In the genomic region with DNA sequence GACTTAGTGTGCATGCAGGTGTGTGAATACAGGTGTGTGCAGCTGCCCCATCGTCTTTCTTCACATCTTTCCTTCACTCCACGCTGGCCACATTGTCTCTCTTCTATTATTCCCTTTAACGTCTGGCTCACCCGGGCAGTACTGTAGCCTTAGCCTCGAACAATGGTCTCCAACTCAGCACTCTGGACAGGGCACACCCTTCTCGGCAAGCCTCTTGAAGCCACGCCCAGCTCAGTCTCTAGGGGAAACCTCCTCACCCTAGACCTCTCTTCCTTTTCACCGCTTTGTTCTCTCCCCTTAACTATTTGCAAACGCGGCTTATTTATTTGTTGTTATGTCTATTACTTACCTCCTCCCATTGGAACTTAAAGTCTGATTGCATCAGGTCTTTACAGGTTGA, we compare ENCODE assay signal across 19 mouse cellular contexts. TPM values are rescaled to one million over a fixed set of nuclear protein-coding genes. Genes with fewer than 3 reads are reported as not detected.
DNase-seq lines count a peak whose midpoint lies in the region; ATAC-seq and TF ChIP-seq lines count a peak whose summit lies in the region.
"Had no signal": no experiment of that assay in that cellular context is flagged by ENCODE, and none has a peak within 500 bp of the region (broad histone marks: within the 10 kb centered on the region; RNA-seq: fewer than 3 reads in every experiment).

No protein-coding gene starts in this region.

- H3K36me3 ChIP-seq in hindbrain, embryonic 14.5 days (replicated peaks; ENCODE audit: control insufficient read depth, insufficient read depth) = no peaks in the 10 kb centered on the region
- no peaks in the 10 kb centered on the region for H3K36me3 ChIP-seq in hindbrain, embryonic 13.5 days
- H3K36me3 ChIP-seq in MEL (ENCODE audit: control insufficient read depth in 1 of 2, insufficient read depth in 2 of 2, low read length in 2 of 2) = no peaks in the 10 kb centered on the region; a peak in 1 of 4 replicates
- no peaks in the 10 kb centered on the region for H3K36me3 ChIP-seq in kidney, adult 2 months (ENCODE audit: control insufficient read depth, insufficient read depth, low read length)
- H3K36me3 ChIP-seq in forebrain, postnatal 0 days (ENCODE audit: insufficient read depth) = no peaks in the 10 kb centered on the region
- H3K36me3 ChIP-seq: heart, embryonic 10.5 days; intestine, embryonic 15.5 days; midbrain, embryonic 13.5 days had no signal

- no peaks in the 10 kb centered on the region for H3K4me1 ChIP-seq in hindbrain, embryonic 14.5 days (replicated peaks; ENCODE audit: control insufficient read depth, insufficient read depth, low read length)
- peaks cover 14% of the 10 kb centered on the region for H3K4me1 ChIP-seq in hindbrain, embryonic 13.5 days (replicated peaks)
- 0 out of 4 replicates have a peak, but pooled peaks cover 0 to 8% of the 10 kb centered on the region in 2 experiments for H3K4me1 ChIP-seq in MEL (ENCODE audit: control insufficient read depth in 1 of 2, insufficient read depth in 2 of 2, low read length in 2 of 2)
- H3K4me1 ChIP-seq in kidney, adult 2 months (ENCODE audit: control insufficient read depth, insufficient read depth, low read length) = peaks cover 15% of the 10 kb centered on the region
- H3K4me1 ChIP-seq in forebrain, postnatal 0 days (ENCODE audit: insufficient read depth) = no peaks in the 10 kb centered on the region

- TF ChIP-seq EP300 in MEL (IDR thresholded peaks at IDR 0.05; ENCODE audit: low read depth in 1 of 2, low read length in 2 of 2) = no peak

- no peaks in the 10 kb centered on the region for H3K9me3 ChIP-seq in hindbrain, embryonic 14.5 days (ENCODE audit: control insufficient read depth, low read length)
- no peaks in the 10 kb centered on the region for H3K9me3 ChIP-seq in hindbrain, embryonic 13.5 days
- no peaks in the 10 kb centered on the region for H3K9me3 ChIP-seq in MEL (replicated peaks; ENCODE audit: insufficient read depth, low read length)
- H3K9me3 ChIP-seq in forebrain, postnatal 0 days (ENCODE audit: low read length) = no peaks in the 10 kb centered on the region
- H3K9me3 ChIP-seq: heart, embryonic 10.5 days; intestine, embryonic 15.5 days; midbrain, embryonic 13.5 days had no signal

- H3K27me3 ChIP-seq in hindbrain, embryonic 14.5 days (ENCODE audit: control insufficient read depth, insufficient read depth, low read length) = peaks cover 29% of the 10 kb centered on the region
- H3K27me3 ChIP-seq in hindbrain, embryonic 13.5 days = peaks cover 61% of the 10 kb centered on the region
- no peaks in the 10 kb centered on the region for H3K27me3 ChIP-seq in MEL (ENCODE audit: control insufficient read depth in 1 of 2, insufficient read depth in 2 of 2, low read length in 2 of 2)
- H3K27me3 ChIP-seq in kidney, adult 2 months (replicated peaks; ENCODE audit: control insufficient read depth, insufficient read depth, low read length) = no peaks in the 10 kb centered on the region
- H3K27me3 ChIP-seq in forebrain, postnatal 0 days (ENCODE audit: insufficient read depth, low read length) = peaks cover 8% of the 10 kb centered on the region; the same call in 1 of the 2 replicates

- ATAC-seq in hindbrain, embryonic 14.5 days (ENCODE audit: low FRiP score) = no peak
- ATAC-seq in hindbrain, embryonic 13.5 days (ENCODE audit: low FRiP score) = no peak
- peak; percentile 29 to 54; a peak in 3 of 4 replicates for ATAC-seq in hematopoietic stem cell, adult 5-6 weeks (replicated peaks in 1 of 2; ENCODE audit: insufficient read depth in 1 of 2, low FRiP score in 2 of 2, low TSS enrichment in 1 of 2, low read depth in 1 of 2, poor library complexity in 2 of 2, severe bottlenecking in 2 of 2)
- no peak for ATAC-seq in forebrain, postnatal 0 days
- ATAC-seq: intestine, embryonic 15.5 days; midbrain, embryonic 13.5 days had no signal

- H3K79me2 ChIP-seq in MEL (ENCODE audit: control insufficient read depth, insufficient read depth, low read length, poor library complexity) = no peaks in the 10 kb centered on the region

- H3K4me3 ChIP-seq in hindbrain, embryonic 14.5 days (replicated peaks; ENCODE audit: low read length) = no peak overlapping the region
- H3K4me3 ChIP-seq in hindbrain, embryonic 13.5 days = no peak overlapping the region
- H3K4me3 ChIP-seq in MEL (ENCODE audit: control insufficient read depth in 1 of 2, insufficient read depth in 1 of 2, low read depth in 2 of 2, low read length in 2 of 2) = no peak overlapping the region
- no peak overlapping the region for H3K4me3 ChIP-seq in kidney, adult 2 months (ENCODE audit: insufficient read depth, low read depth, low read length)
- H3K4me3 ChIP-seq in forebrain, postnatal 0 days (ENCODE audit: low read depth, low read length) = no peak overlapping the region
- H3K4me3 ChIP-seq: heart, embryonic 10.5 days; intestine, embryonic 15.5 days had no signal

- DNase-seq in hindbrain, embryonic 14.5 days (ENCODE audit: low spot score) = no peak
- DNase-seq in A20 (ENCODE audit: low read depth, low spot score) = peak; percentile 44
- DNase-seq in MEL (ENCODE audit: low read depth, low spot score) = peak; percentile 51
- DNase-seq in urinary bladder, postnatal 14 days (ENCODE audit: low spot score) = no peak
- no peak for DNase-seq in kidney, adult 2 months
- DNase-seq in forebrain, postnatal 0 days = no peak
- DNase-seq: cerebellum, adult 11 months; gastrocnemius, postnatal 10 days; heart, postnatal 36 days; kidney, postnatal 36 days; liver; retina, postnatal 1 day had no signal

- TF ChIP-seq RAD21 in MEL (IDR thresholded peaks at IDR 0.05; ENCODE audit: low read depth, low read length) = no peak

- H3K4me2 ChIP-seq in hindbrain, embryonic 14.5 days (replicated peaks) = 0 out of 2 replicates have a peak overlapping the region, but pooled peaks have one; percentile 59
- H3K4me2 ChIP-seq in hindbrain, embryonic 13.5 days = no peak overlapping the region
- no peak overlapping the region for H3K4me2 ChIP-seq in forebrain, postnatal 0 days (ENCODE audit: low read depth)
- H3K4me2 ChIP-seq: midbrain, embryonic 13.5 days had no signal

- 13% methylated on average over 10 of the region's 10 CpGs for WGBS in hindbrain, embryonic 14.5 days
- WGBS in hindbrain, embryonic 13.5 days = 12% methylated on average over 10 of the region's 10 CpGs
- 36% methylated on average over 10 of the region's 10 CpGs for whole genome bisulfite sequencing in kidney, adult 2 months
- WGBS in forebrain, postnatal 0 days = 12% methylated on average over 10 of the region's 10 CpGs

- no peak overlapping the region for H3K27ac ChIP-seq in hindbrain, embryonic 14.5 days
- no peak overlapping the region for H3K27ac ChIP-seq in hindbrain, embryonic 13.5 days
- no peak overlapping the region for H3K27ac ChIP-seq in MEL (ENCODE audit: control insufficient read depth, low read depth, low read length)
- no peak overlapping the region for H3K27ac ChIP-seq in kidney, adult 2 months (ENCODE audit: insufficient read depth, low read depth, low read length)
- H3K27ac ChIP-seq in forebrain, postnatal 0 days (ENCODE audit: low read depth, low read length) = no peak overlapping the region
- H3K27ac ChIP-seq: heart, embryonic 10.5 days; intestine, embryonic 15.5 days; midbrain, embryonic 13.5 days had no signal

- TF ChIP-seq POLR2A in MEL (IDR thresholded peaks at IDR 0.05; ENCODE audit: control insufficient read depth in 1 of 2, insufficient read depth in 1 of 2, low read depth in 1 of 2, low read length in 2 of 2, poor library complexity in 1 of 2) = no peak
- no peak for TF ChIP-seq POLR2A in kidney, adult 2 months (IDR thresholded peaks at IDR 0.05; ENCODE audit: low read depth, low read length)

- TF ChIP-seq CTCF in MEL (IDR thresholded peaks at IDR 0.05 in 2 of 3, conservative IDR thresholded peaks at IDR 0.05 in 1 of 3; ENCODE audit: control insufficient read depth in 1 of 3, insufficient read depth in 1 of 3, low read depth in 2 of 3, low read length in 3 of 3, poor library complexity in 1 of 3, severe bottlenecking in 1 of 3) = no peak
- no peak for TF ChIP-seq CTCF in kidney, adult 2 months (conservative IDR thresholded peaks at IDR 0.05; ENCODE audit: insufficient read depth, insufficient read length, low read depth, low read length)
- no peak for TF ChIP-seq CTCF in forebrain, postnatal 0 days (IDR thresholded peaks at IDR 0.05; ENCODE audit: low read depth)

- no peak overlapping the region for H3K9ac ChIP-seq in hindbrain, embryonic 14.5 days
- no peak overlapping the region for H3K9ac ChIP-seq in hindbrain, embryonic 13.5 days
- no peak overlapping the region for H3K9ac ChIP-seq in MEL (ENCODE audit: control insufficient read depth, low read depth, low read length, poor library complexity, severe bottlenecking)
- no peak overlapping the region for H3K9ac ChIP-seq in forebrain, postnatal 0 days
- H3K9ac ChIP-seq: intestine, embryonic 15.5 days; midbrain, embryonic 13.5 days had no signal

RNA-seq across cellular contexts. Expression of gene Palm3, which starts 6.2 kb away (rescaled TPM):
- polyA plus RNA-seq in hindbrain, embryonic 14.5 days (2014; fragmentation: Nextera tagmentation; extraction: Ambion mirVana) = 3.7 and 5.5 TPM in 2 replicates
- polyA plus RNA-seq in hindbrain, embryonic 13.5 days (2015; fragmentation: Nextera tagmentation; extraction: Ambion mirVana) = 5.9 and 6.8 TPM in 2 replicates
- 0.65 and 0.92 TPM in 2 replicates for total RNA-seq in MEL (2012; rRNA removed)
- 1 to 10 TPM in 1 of 2 experiments, not detected in 1; 3.6 TPM for polyA plus RNA-seq in MEL (2012; ENCODE audit: insufficient read depth in 1 of 2, insufficient read length in 2 of 2, low read depth in 1 of 2, low replicate concordance in 2 of 2, missing spikeins in 1 of 2)
- total RNA-seq in hematopoietic stem cell, adult 5-6 weeks (2017) = 0.31 TPM in 1 of 2 replicates, not detected in the other
- polyA plus RNA-seq in kidney, adult 2 months (2012; rRNA removed) = 7.8 and 7.9 TPM in 2 replicates
- 2.7 and 5.4 TPM in 2 replicates for total RNA-seq in forebrain, postnatal 0 days (2014; rRNA removed)
- polyA plus RNA-seq in forebrain, postnatal 0 days (2015; fragmentation: Nextera tagmentation; extraction: Ambion mirVana) = 2.8 and 4.3 TPM in 2 replicates

RNA-seq across cellular contexts. Expression of gene Il27ra, which starts 14.9 kb away (rescaled TPM):
- 0.34 and 0.48 TPM in 2 replicates for polyA plus RNA-seq in hindbrain, embryonic 14.5 days (2014; fragmentation: Nextera tagmentation; extraction: Ambion mirVana)
- 0.22 and 0.66 TPM in 2 replicates for polyA plus RNA-seq in hindbrain, embryonic 13.5 days (2015; fragmentation: Nextera tagmentation; extraction: Ambion mirVana)
- total RNA-seq in MEL (2012; rRNA removed) = 32.4 and 38.5 TPM in 2 replicates
- polyA plus RNA-seq in MEL (2012; ENCODE audit: insufficient read depth in 1 of 2, insufficient read length in 2 of 2, low read depth in 1 of 2, low replicate concordance in 2 of 2, missing spikeins in 1 of 2) = 10 to 100 TPM in 1 of 2 experiments, not detected in 1; 31.8 TPM
- 14.8 and 19.4 TPM in 2 replicates for total RNA-seq in hematopoietic stem cell, adult 5-6 weeks (2017)
- 1.9 and 5.6 TPM in 2 replicates for polyA plus RNA-seq in kidney, adult 2 months (2012; rRNA removed)
- 0.31 and 0.86 TPM in 2 replicates for total RNA-seq in forebrain, postnatal 0 days (2014; rRNA removed)
- polyA plus RNA-seq in forebrain, postnatal 0 days (2015; fragmentation: Nextera tagmentation; extraction: Ambion mirVana) = 0.29 and 0.45 TPM in 2 replicates

RNA-seq across cellular contexts. Expression of gene 2210011C24Rik, which starts 15.5 kb away (rescaled TPM):
- polyA plus RNA-seq in hindbrain, embryonic 14.5 days (2014; fragmentation: Nextera tagmentation; extraction: Ambion mirVana) = 0.52 and 0.77 TPM in 2 replicates
- polyA plus RNA-seq in hindbrain, embryonic 13.5 days (2015; fragmentation: Nextera tagmentation; extraction: Ambion mirVana) = 0.68 TPM in 1 of 2 replicates, not detected in the other
- not detected in 2 replicates for total RNA-seq in MEL (2012; rRNA removed)
- not detected for polyA plus RNA-seq in MEL (2012; ENCODE audit: insufficient read depth in 1 of 2, insufficient read length in 2 of 2, low read depth in 1 of 2, low replicate concordance in 2 of 2, missing spikeins in 1 of 2)
- not detected in 2 replicates for total RNA-seq in hematopoietic stem cell, adult 5-6 weeks (2017)
- polyA plus RNA-seq in kidney, adult 2 months (2012; rRNA removed) = 9.1 and 14.3 TPM in 2 replicates
- total RNA-seq in forebrain, postnatal 0 days (2014; rRNA removed) = not detected in 2 replicates
- polyA plus RNA-seq in forebrain, postnatal 0 days (2015; fragmentation: Nextera tagmentation; extraction: Ambion mirVana) = 0.38 and 1.2 TPM in 2 replicates
- polyA plus RNA-seq: neural tube, embryonic 11.5 days had no signal

RNA-seq across cellular contexts. Expression of gene Rln3, which starts 17.4 kb away (rescaled TPM):
- polyA plus RNA-seq in hindbrain, embryonic 14.5 days (2014; fragmentation: Nextera tagmentation; extraction: Ambion mirVana) = 1.6 and 4.7 TPM in 2 replicates
- polyA plus RNA-seq in hindbrain, embryonic 13.5 days (2015; fragmentation: Nextera tagmentation; extraction: Ambion mirVana) = 0.44 TPM in 1 of 2 replicates, not detected in the other
- total RNA-seq in MEL (2012; rRNA removed) = not detected in 2 replicates
- polyA plus RNA-seq in MEL (2012; ENCODE audit: insufficient read depth in 1 of 2, insufficient read length in 2 of 2, low read depth in 1 of 2, low replicate concordance in 2 of 2, missing spikeins in 1 of 2) = not detected
- total RNA-seq in hematopoietic stem cell, adult 5-6 weeks (2017) = not detected in 2 replicates
- polyA plus RNA-seq in kidney, adult 2 months (2012; rRNA removed) = 0.19 TPM in 1 of 2 replicates, not detected in the other
- 0.33 TPM in 1 of 2 replicates, not detected in the other for total RNA-seq in forebrain, postnatal 0 days (2014; rRNA removed)
- polyA plus RNA-seq in forebrain, postnatal 0 days (2015; fragmentation: Nextera tagmentation; extraction: Ambion mirVana) = not detected in 2 replicates
- total RNA-seq: gastrocnemius, postnatal 10 days; heart, postnatal 36 days; left cerebral cortex, adult 18-20 months had no signal
- polyA plus RNA-seq: midbrain, embryonic 13.5 days; neural tube, embryonic 11.5 days had no signal

RNA-seq across cellular contexts. Expression of gene 1700067K01Rik, which starts 26.1 kb away (rescaled TPM):
- 0.54 and 0.76 TPM in 2 replicates for polyA plus RNA-seq in hindbrain, embryonic 14.5 days (2014; fragmentation: Nextera tagmentation; extraction: Ambion mirVana)
- polyA plus RNA-seq in hindbrain, embryonic 13.5 days (2015; fragmentation: Nextera tagmentation; extraction: Ambion mirVana) = 0.65 and 0.71 TPM in 2 replicates
- 0.39 and 0.69 TPM in 2 replicates for total RNA-seq in MEL (2012; rRNA removed)
- under 1 TPM in 1 of 2 experiments, not detected in 1; 0.53 TPM for polyA plus RNA-seq in MEL (2012; ENCODE audit: insufficient read depth in 1 of 2, insufficient read length in 2 of 2, low read depth in 1 of 2, low replicate concordance in 2 of 2, missing spikeins in 1 of 2)
- total RNA-seq in hematopoietic stem cell, adult 5-6 weeks (2017) = 0.31 and 1.1 TPM in 2 replicates
- 5.1 and 7.0 TPM in 2 replicates for polyA plus RNA-seq in kidney, adult 2 months (2012; rRNA removed)
- 0.15 and 0.81 TPM in 2 replicates for total RNA-seq in forebrain, postnatal 0 days (2014; rRNA removed)
- polyA plus RNA-seq in forebrain, postnatal 0 days (2015; fragmentation: Nextera tagmentation; extraction: Ambion mirVana) = 0.36 and 0.86 TPM in 2 replicates
- total RNA-seq: heart, postnatal 36 days had no signal

Comparison
In these comparisons a context has a peak if more than half of its experiments do, and no peak if none do; other contexts are left out.
1. ATAC-seq: peak in hematopoietic stem cell, adult 5-6 weeks (2 of 2); none in hindbrain, embryonic 14.5 days (single experiment), hindbrain, embryonic 13.5 days (single experiment) and forebrain, postnatal 0 days (single experiment).
2. DNase-seq: peak in A20 (single experiment) and MEL (single experiment); none in hindbrain, embryonic 14.5 days (single experiment), urinary bladder, postnatal 14 days (single experiment), kidney, adult 2 months (single experiment) and forebrain, postnatal 0 days (single experiment).